Mouse (Mus musculus) c-Kit-positive CD71-positive TER-119-negative erythroid progenitor cells, embryonic 14.5 days (primary cell): Measurements from ENCODE around the gene Itprid1.

Source experiments
- DNase-seq: peaks from one replicate; pipeline ENCODE4 v3.0.0-alpha.2; 2013; ENCODE audit warnings: low read depth

Gene Itprid1

DNA sequence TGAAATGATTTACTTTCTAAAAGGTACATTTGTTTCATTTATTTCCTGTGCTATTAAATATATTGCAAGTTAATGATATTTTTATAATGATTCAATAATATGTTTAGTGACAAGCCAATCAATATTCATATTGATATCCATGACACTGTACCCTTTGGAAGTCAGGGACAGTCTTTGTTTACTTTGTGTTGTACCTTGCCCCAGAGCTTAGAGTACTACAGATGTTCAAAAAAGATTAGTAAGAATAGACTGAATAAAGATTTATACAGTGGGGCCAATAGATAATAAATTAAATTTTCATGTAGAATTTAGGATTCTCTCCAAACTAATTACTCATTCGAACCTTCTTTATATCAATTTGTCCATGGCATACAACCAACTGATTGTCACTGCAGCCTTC, 50.9 kb downstream of the Itprid1 start:
- no peak for DNase-seq

DNA sequence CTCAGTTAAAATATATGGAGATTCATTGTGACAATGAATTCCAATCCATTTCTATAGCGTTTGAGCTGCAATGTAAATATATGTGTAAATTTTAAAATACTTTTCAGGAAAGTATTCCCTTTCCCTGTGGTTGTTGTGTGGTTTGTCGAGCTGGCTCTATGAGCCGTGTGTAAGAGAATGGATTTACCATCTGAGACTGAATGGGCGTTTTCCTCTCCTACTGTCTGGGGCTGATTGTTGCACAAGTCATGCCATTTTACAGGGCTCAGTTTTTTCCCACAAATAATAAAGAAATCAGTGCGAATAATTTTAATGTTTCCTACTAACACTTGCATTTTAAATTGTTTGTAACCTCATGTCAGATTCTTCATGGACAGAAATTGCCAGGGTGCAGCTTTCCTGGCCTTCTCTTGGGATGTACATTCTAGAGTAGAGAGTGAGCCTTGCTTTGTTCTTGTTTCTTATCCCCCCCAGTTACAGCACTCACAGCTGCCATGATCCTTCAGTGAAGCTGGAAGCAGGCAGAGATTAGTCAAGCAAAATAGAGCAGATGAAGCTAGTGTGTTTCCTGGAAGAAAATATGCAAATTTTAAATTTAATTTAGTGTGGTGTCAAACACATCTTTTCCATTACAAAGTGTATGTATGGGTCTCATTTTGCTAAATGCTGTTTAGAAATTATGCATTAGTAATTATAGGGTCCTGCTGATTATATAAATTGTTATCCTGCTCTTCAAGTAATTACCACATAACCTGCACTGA, 65.1 kb downstream of the Itprid1 start:
- DNase-seq = no peak

DNA sequence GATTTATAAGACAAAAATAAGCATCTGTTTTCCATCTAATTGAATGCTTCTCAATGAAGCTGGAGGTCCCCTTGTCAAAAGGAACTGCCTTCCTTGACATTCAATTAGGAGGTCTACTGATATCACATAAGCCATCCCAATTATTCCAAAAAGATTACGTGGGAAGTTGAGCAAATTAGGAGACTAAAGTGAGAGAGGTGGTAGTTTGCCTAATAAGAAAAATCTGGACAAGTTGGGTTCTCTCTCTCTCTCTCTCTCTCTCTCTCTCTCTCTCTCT, 65.6 kb downstream of the Itprid1 start:
- no peak for DNase-seq

GRCm38 (mm10) chr6:55919206-55919605, 82.5 kb downstream of the Itprid1 start:
- DNase-seq = no peak

GRCm38 (mm10) chr6:55920282-55920720, 83.6 kb downstream of the Itprid1 start:
- DNase-seq = no peak

DNA sequence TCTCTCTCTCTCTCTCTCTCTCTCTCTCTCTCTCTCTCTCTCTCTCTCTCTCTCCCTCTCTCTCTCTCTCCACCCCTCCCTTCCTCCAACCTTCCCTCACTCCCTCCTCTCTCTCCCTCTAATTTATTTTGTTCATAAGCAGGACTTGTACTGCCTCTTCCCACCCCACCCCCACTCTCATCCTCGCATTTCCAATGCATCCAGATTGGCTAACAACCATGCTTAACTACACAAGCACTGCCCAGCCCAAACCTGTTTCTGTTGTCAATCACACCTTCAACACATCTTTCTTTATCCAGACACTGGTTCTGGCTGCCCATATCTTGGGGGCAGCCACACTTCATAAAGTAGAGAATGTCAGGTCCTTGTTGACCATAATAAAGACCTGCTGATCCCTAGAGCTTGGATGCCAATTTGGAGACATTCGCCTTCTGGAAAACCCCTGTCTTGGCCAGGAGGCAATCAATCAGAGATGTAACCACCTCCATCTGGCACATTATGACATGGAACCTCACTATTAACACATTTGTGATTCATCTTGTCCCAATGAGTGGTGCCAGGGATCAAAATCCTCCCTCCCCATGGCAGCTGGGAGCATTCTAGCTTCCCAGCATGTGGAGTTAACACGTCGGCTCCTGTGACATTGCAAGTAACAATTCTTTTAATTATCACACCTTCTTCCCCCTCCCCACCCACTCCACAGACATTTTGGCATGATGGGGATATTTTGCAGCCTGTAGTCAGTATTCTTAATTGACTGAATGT, 84.4 kb downstream of the Itprid1 start:
- DNase-seq = no peak

GRCm38 (mm10) chr6:55944709-55945108, 108.0 kb downstream of the Itprid1 start:
- DNase-seq = no peak

GRCm38 (mm10) chr6:55950345-55951110, 113.8 kb downstream of the Itprid1 start:
- peak; percentile 15 for DNase-seq

DNA sequence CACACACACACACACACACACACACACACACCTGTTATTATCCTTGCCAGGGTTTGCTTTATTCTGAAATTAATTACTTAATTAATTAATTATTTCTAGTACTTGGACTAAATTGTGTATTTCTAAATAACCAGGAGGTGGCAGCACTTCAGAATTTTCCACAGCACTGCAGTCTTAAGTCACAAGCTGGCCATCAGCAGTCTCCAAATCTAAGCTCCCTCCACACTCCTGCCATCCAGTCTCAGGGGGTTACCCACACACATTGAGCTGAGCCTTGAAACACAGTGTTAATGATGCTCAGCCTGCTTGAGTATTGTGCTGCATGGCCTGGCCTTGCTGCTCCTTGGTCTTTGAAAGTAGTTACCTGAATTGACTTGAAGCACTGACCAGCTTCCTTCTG, 136.3 kb downstream of the Itprid1 start:
- DNase-seq = peak; percentile 8

DNA sequence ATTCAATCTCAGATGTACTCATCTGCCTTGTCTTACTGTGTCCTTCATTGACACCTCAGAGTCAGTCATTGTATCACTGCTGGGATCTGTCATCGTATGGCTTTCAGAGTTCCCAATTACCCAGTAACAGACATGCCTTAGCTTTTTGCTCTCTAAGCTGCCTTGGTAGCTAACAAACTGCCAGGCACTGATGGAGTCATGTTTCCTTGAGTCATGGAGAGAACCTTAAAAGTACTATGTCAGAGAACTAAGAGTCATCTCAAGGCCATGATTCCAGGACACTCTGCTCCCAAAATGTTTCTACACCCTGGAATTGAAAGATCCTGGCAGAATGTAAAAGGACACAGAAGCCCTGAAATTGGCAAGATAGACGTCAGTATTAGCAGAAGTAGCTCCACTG, 143.1 kb downstream of the Itprid1 start:
- no peak for DNase-seq

DNA sequence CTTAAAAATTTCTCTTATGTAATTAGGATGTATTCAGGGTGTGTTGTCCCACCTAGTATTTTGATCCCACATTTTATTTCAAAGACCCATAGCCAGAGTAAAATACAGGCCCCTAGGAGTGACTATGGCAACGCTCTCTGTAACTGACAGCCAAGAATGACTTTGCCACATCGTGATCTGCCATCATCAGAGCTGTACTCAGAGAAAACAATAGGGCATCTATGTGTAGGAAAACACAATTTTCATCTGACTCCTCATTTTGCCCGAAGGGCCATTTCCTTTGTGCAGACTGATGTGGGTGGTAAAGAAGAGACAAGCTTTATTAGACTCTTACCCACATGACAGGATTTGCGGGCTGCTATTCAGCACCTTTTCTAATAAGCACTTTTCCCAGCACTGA, 172.0 kb downstream of the Itprid1 start:
- no peak for DNase-seq

- DNase-seq = no peak
Measured at GRCm38 (mm10) chr6:56012384-56012783, 175.7 kb downstream of the Itprid1 start.

GRCm38 (mm10) chr6:56017291-56017994, 180.7 kb downstream of the Itprid1 start, which contains the start of gene Ppp1r17:
Gene Ppp1r17, plus strand, starts transcription at chr6:56017497.
- no peak for DNase-seq

DNA sequence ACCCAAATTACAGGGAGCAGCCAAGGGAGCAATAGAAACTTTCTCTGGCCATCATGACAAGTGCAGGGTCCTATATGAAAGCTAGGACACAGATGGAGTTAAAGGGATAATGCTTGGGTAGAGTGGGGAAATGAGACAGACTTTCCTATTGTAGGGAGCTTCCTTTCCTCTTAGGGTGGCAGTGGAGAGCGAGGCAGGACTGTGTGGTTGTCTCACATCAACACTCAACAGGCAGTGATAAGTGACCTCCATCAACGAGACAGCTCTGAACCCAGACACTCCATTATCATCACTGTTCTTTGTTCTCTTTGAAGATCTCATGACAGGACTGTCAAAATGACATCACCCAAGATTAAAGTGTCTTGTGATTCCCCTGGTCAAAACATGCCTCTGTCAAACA, 182.9 kb downstream of the Itprid1 start:
- DNase-seq = no peak

- DNase-seq = no peak
Measured at GRCm38 (mm10) chr6:56025533-56025932, 188.8 kb downstream of the Itprid1 start.

DNA sequence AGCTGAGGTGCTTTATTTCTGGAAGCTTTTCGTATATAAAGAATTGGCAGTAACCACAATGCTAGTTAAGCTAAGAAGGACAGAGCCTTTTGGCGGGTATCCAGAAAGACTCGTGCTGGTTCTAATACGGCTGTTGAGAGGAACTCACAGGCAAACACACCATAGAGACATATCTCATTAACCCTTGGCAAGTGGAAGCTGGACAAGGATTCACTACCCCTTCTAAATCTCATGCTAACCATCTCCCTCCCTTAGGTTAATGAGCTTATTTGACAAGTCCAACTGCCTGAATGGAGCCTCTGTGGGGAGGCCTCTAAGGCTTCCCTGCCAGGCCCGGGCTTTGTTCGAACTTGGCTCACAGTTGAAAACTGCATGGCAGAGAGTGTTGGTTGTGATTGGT, 190.6 kb downstream of the Itprid1 start:
- no peak for DNase-seq

DNA sequence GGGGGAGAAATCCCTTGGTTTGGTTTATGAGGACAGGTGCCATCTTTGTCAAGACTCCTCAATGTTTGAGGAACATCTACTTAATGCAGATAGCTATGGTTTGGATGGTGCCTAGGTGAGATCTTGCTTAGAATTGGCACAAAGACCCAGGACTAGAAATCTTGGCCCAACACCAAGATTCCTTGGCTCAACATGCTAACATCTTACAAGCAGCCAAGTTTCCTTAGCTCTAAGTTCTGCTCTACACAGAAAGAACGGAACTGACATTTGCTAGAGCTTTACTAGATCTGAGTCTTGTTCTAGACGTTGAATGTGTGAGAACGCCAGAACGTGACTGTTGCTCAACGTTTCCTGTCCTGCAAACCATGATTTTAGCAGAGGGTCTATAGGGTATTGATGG, 191.3 kb downstream of the Itprid1 start:
- no peak for DNase-seq
